Mouse (Mus musculus): ENCODE measurements around the gene Traf3ip2. TPM values are rescaled to one million over a fixed set of nuclear protein-coding genes. Genes with fewer than 3 reads are reported as not detected.

The Traf3ip2 gene
- 10 to 100 TPM; 10.6 to 15.0 TPM for total RNA-seq (2021)
- long read RNA-seq, experiment 1, transcript Traf3ip2-201 (9 exons, 2,867 nt) = major isoform, 5 of 5 reads
- long read RNA-seq, experiment 1, partial matches to known transcripts = 0 of 5 reads
- long read RNA-seq, experiment 1, other reads (novel, unspliced or antisense) = 0 of 5 reads
- long read RNA-seq, experiment 2, partial matches to known transcripts = 7 of 18 reads
- long read RNA-seq, experiment 2, other reads (novel, unspliced or antisense) = 7 of 18 reads

DNA sequence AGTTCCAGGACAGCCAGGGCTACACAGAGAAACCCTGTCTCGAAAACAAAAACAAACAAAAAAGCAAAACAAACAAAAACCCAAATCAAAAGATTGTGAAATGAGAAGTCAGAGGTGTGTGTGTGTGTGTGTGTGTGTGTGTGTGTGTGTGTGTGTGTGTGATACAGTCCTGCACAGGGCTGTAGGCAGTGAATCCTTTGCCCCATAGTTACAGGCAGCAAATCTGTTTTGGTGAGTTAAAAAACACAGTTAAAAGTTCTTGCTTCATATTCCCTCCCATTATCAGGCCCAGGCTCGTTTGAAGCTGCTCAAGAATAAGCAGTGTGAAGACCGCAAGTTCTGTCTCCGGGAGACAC, at the start of gene Traf3ip2:
Gene Traf3ip2 (plus strand): TSS at position 302 of the 356 bp plus-strand sequence.
- DNase-seq (ENCODE audit: low spot score in 2 of 2) = no peak

DNA sequence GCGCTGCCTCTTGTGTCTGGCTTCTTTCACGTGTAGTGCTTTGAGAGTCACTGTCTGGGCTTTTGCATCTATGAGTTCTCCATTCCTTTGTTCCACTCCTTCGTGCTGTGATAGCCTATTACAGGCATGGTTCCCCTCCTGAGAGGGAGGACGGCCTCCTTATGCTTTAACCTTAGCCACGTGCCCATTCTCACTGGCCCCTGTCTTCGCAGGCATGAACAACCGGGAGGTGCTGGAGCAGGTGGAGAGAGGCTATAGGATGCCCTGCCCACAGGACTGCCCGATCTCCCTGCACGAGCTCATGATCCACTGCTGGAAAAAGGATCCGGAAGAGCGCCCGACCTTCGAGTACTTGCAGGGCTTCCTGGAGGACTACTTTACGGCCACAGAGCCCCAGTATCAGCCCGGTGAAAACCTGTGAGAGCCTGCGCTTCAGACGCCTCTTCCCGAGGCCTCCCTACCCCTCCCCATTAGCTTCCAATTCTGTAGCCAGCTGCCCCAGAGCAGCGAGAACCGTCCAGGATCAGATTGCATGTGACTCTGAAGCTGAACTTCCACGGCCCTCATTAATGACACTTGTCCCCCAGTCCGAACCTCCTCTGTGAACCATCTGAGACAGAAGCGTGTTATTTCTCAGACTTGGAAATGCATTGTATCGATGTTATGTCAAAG, 49.0 kb upstream of the Traf3ip2 start:
- no peak for DNase-seq (ENCODE audit: low spot score in 2 of 2)

GRCm38 (mm10) chr10:39566901-39567300, 45.8 kb upstream of the Traf3ip2 start:
- no peak for DNase-seq (ENCODE audit: low spot score in 2 of 2)

GRCm38 (mm10) chr10:39568991-39569390, 43.7 kb upstream of the Traf3ip2 start:
- DNase-seq (ENCODE audit: low spot score in 2 of 2) = no peak

- DNase-seq (ENCODE audit: low spot score in 2 of 2) = peak in 1 of 2 experiments; percentile 22
These were observed 41.7 kb upstream of the Traf3ip2 start for GRCm38 (mm10) chr10:39571011-39571410.

- no peak for DNase-seq (ENCODE audit: low spot score in 2 of 2)
These were observed 40.6 kb upstream of the Traf3ip2 start for GRCm38 (mm10) chr10:39572050-39572671.

DNA sequence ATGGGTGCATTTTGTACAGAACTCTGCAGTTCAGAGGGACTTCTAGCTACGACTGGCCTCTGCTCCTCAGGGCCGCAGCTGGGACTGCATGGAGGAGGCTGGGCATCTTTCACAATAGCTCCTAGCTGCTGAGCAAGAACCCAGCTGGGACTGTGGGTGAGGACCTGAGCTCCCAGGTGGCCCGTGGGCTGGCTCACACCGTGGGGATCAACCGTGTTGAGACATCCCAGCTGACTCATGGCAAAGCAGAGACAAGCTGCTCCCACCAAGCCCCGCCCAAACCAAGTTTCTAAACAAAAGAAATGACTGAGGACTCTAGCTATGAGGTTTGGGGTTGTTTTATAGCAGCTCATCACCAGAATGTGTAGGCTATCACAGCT, 40.1 kb upstream of the Traf3ip2 start:
- no peak for DNase-seq (ENCODE audit: low spot score in 2 of 2)

GRCm38 (mm10) chr10:39576466-39576865, 36.3 kb upstream of the Traf3ip2 start:
- DNase-seq (ENCODE audit: low spot score in 2 of 2) = no peak

GRCm38 (mm10) chr10:39580477-39580876, 32.3 kb upstream of the Traf3ip2 start:
- DNase-seq (ENCODE audit: low spot score in 2 of 2) = no peak

- no peak for DNase-seq (ENCODE audit: low spot score in 2 of 2)
These were observed 30.3 kb upstream of the Traf3ip2 start for GRCm38 (mm10) chr10:39582385-39582784.

GRCm38 (mm10) chr10:39583718-39584117, 29.0 kb upstream of the Traf3ip2 start:
- no peak for DNase-seq (ENCODE audit: low spot score in 2 of 2)

- no peak for DNase-seq (ENCODE audit: low spot score in 2 of 2)
These were observed 25.3 kb upstream of the Traf3ip2 start for GRCm38 (mm10) chr10:39587290-39587925.

GRCm38 (mm10) chr10:39587973-39588746, 24.6 kb upstream of the Traf3ip2 start:
- DNase-seq (ENCODE audit: low spot score in 2 of 2) = no peak

DNA sequence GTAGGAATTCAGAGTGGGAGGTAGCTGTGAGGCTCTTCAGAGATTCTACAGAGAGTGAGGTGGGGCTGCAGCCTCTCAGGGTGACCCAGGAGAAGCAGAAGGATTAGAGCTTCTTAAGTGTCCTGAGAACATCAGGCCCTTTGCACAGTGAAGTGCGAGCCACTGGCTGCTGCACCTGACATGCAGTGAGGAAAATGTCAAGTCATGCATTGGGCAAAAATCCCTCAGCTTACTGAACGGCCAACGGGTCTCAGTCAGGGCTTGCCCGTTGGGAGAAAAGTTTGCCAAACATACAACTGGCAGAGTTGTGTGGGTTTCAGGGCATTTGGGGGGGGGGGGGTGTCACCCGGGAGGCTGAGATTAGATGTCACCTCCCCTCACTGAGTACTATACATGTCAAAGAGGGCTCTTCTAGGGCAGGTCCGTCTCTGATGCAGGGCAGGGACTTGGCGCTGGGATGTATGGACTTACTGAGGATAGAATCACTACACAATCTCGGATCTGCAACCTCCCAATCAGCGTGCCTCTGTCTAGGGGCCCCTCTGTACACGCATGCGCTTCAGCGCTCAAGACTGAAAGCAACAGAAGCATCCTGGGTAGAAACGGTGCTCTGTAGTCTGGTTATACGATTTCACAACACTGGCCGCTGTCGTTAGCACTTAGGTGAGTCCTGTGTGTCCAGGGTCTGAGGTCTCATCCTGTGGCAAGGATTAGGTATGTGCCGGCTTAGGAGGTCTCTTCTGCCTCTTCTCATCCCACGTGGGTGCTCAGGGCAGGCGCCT, 22.8 kb upstream of the Traf3ip2 start:
- DNase-seq (ENCODE audit: low spot score in 2 of 2) = no peak

DNA sequence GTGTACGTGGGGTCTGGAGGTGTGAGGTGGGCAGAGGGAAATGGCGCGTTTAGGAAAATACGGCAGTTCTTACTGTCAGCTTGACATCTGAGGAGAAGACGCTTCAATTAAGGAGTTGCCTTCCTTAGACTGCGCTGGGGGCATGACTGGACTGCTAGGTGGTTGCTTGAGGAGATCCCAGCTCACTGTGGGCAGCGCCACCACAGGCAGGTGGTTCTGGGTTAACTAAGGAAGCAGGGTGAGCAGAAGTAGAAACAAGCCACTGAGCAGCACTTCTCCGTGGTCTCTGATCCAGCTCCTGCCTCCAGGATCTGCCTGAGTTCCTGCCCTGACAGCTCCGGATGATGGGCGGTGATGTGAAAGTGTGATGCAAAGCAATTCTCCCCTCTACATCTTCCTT, 22.1 kb upstream of the Traf3ip2 start:
- DNase-seq (ENCODE audit: low spot score in 2 of 2) = no peak

DNA sequence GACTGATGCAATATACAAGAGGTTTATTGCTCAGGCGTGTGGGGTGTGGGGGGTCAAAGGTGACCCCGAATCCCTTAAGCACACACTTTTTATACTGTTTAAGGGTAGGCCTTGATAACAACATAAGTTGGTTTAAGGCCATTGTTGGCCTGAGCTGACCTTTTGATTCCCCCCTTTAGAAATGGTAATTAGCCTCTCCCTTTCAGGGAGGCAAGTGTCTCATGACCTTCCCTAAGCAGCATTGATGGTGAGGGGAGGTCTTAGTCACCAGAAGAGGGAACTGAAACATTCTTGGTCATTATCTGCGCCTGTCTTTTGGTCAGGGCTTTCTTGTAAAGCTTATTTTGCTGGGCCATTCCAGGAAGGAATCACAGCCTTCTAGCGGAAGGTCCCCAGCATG, 20.2 kb upstream of the Traf3ip2 start:
- DNase-seq (ENCODE audit: low spot score in 2 of 2) = no peak

DNA sequence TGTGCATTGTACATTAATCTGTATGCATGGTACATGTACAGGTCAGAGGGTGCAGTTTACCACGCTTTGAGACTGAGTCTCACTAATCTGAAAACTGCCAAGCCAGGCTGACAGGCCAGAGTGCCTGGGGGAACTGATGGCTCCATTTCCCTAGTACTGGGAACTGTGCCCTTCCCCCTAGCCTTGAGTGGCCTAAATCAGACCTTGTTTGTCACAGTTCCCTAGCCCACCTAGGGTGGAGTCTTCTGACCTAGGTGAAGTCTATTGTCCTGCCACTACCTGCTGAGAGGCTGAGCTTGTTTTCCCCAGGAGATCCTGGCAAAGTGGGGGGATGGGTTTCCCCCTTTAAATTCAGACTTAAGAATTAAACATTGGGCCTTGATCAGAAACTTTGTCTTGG, 18.0 kb upstream of the Traf3ip2 start:
- no peak for DNase-seq (ENCODE audit: low spot score in 2 of 2)

- DNase-seq (ENCODE audit: low spot score in 2 of 2) = no peak
These were observed 16.9 kb upstream of the Traf3ip2 start for GRCm38 (mm10) chr10:39595862-39596261.

DNA sequence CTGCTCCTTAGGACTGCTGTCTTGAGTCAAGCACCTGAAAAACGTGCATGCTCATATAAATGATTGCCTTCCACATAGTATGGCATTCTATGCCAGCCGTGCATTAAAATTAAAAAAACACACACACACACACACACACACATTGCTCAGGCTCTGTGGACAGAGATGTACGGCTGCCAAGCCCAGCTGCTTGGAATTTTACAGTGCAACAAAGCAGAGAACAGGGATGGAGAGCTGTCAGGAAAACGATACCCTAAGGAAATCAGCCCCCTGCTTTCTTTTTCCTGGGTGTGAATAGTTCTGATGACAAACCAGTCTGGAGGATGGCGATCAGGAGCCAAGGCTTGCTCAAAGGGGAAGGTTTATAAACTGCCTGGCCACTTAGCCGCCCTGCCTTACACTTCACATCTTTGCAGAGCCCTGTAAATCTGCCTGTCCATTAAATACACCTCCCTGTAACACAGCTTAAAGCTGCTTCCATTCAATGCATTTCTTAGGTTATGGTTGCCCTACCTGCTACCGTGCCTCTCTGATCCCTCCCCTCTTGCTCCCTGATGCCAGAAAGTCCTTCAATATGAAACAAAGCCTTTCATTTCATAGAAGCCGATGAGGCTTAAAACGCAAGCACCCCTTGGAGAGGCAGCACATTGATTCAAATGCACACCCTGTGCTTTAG, 15.5 kb upstream of the Traf3ip2 start:
- no peak for DNase-seq (ENCODE audit: low spot score in 2 of 2)

DNA sequence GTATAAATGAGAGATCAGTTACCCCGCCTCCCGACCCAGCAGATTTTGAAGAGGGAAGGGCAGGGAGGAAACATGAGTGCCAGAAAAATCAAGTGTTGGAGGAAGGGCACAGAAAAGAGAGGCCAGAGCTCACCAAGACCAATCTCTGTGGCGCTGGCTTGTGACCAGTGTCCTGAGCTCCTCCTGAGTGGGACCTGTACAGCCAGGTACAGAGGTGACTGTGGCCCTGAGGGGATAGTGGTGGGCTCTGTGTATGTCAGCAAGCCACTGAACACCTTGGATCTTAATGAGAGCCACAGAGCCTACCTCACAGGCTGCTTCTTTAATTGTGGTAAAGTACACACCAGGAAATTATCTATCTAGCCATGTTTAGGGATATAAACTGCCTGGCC, 14.9 kb upstream of the Traf3ip2 start:
- no peak for DNase-seq (ENCODE audit: low spot score in 2 of 2)

Data from adrenal gland, adult 18-20 months (tissue).